Mouse (Mus musculus) liver, postnatal 0 days (tissue): Measurements from ENCODE around the gene Col6a3. TPM values are rescaled to one million over a fixed set of nuclear protein-coding genes. Genes with fewer than 3 reads are reported as not detected.
A peak's percentile ranks its signal among the peaks of the same experiment; 100 is the strongest.

ENCODE experiments used
- ATAC-seq: fragments of 200-750 bp; cut with Nextera tagmentation; 2 replicates; pipeline ENCODE4 v1.8.0; 2017; ENCODE audit warnings: mild to moderate bottlenecking, moderate library complexity
- DNase-seq: peaks from one replicate; pipeline ENCODE4 v3.0.0-alpha.2; 2016
- H3K27ac ChIP-seq: fragments of 300-500 bp; sonication (generic); 2 replicates; pipeline ENCODE4 v1.5.1; 2014; ENCODE audit warnings: antibody characterized with exemption, moderate library complexity, mild to moderate bottlenecking, low read depth
- H3K27me3 ChIP-seq: fragments of 300-500 bp; sonication (generic); 2 replicates; pipeline ENCODE4 v1.6.1; 2014; ENCODE audit warnings: low read length, control low read depth, mixed read lengths; ENCODE audit not compliant: insufficient read depth
- H3K36me3 ChIP-seq: fragments of 300-500 bp; sonication (generic); replicated peaks from 2 replicates; pipeline ENCODE4 v1.6.1; 2014; ENCODE audit warnings: mild to moderate bottlenecking, control low read depth, low read length, moderate library complexity, mixed read lengths; ENCODE audit not compliant: insufficient read depth
- H3K4me1 ChIP-seq: fragments of 300-500 bp; sonication (generic); 2 replicates; pipeline ENCODE4 v1.6.1; 2014; ENCODE audit warnings: antibody characterized with exemption, mild to moderate bottlenecking, control low read depth; ENCODE audit not compliant: insufficient read depth
- H3K4me2 ChIP-seq: fragments of 300-500 bp; sonication (generic); 2 replicates; pipeline ENCODE4 v1.6.1; 2014; ENCODE audit warnings: low read depth, mild to moderate bottlenecking, low read length, moderate library complexity, mixed read lengths
- H3K4me3 ChIP-seq: fragments of 300-500 bp; sonication (generic); 2 replicates; pipeline ENCODE4 v1.5.1; 2014; ENCODE audit warnings: low read depth, low read length
- H3K9ac ChIP-seq: fragments of 300-500 bp; sonication (generic); replicated peaks from 2 replicates; pipeline ENCODE4 v1.6.1; 2014; ENCODE audit warnings: mild to moderate bottlenecking, moderate library complexity
- H3K9me3 ChIP-seq: fragments of 300-500 bp; sonication (generic); 2 replicates; pipeline ENCODE4 v1.6.1; 2016; ENCODE audit warnings: mild to moderate bottlenecking, control low read depth, low read length, mixed read lengths
- CTCF ChIP-seq: sonication (generic); IDR thresholded peaks from 2 replicates; pipeline ENCODE4 v1.5.1; 2016; ENCODE audit warnings: antibody characterized with exemption, low read depth
- EP300 ChIP-seq: IDR thresholded peaks from 2 replicates; pipeline ENCODE4 v1.6.1; 2016; ENCODE audit warnings: antibody characterized with exemption, low read depth, mild to moderate bottlenecking
- WGBS: fragments of 180-500 bp; shearing (Covaris S2); extraction: QIAGEN DNeasy Blood & Tissue Kit; methylation state at CpG from one replicate; pipeline ENCODE4 v1.1.7; 2014; ENCODE audit not compliant: insufficient replicate concordance; 5-methylcytosine and 5-hydroxymethylcytosine counted together
- polyA plus RNA-seq: library from polyadenylated mRNA; unstranded; fragments of >200 nt; fragmentation: Nextera tagmentation; extraction: Ambion mirVana; gene quantifications from 2 replicates; pipeline ENCODE4 v1.2.1, GENCODE M21; 2015

Col6a3 gene
- polyA plus RNA-seq, 1 experiment from 2014 or later, result 5.2 TPM

- H3K36me3 ChIP-seq, result no peaks in the 10 kb centered on the region
- TF ChIP-seq CTCF (no peak), EP300 (no peak)
- ATAC-seq, result no peak
- H3K27me3 ChIP-seq, result no peaks in the 10 kb centered on the region
- 79% methylated on average over 7 of the region's 7 CpGs for WGBS
- DNase-seq, result no peak
- no peaks in the 10 kb centered on the region for H3K9me3 ChIP-seq
- no peaks in the 10 kb centered on the region for H3K4me1 ChIP-seq
- no peak overlapping the region for H3K4me2 ChIP-seq
- H3K9ac ChIP-seq, result no peak overlapping the region
- H3K27ac ChIP-seq, result no peak overlapping the region
- no peak overlapping the region for H3K4me3 ChIP-seq
Measured at GRCm38 (mm10) chr1:90866734-90867133, 23.0 kb upstream of the Col6a3 start.

DNA sequence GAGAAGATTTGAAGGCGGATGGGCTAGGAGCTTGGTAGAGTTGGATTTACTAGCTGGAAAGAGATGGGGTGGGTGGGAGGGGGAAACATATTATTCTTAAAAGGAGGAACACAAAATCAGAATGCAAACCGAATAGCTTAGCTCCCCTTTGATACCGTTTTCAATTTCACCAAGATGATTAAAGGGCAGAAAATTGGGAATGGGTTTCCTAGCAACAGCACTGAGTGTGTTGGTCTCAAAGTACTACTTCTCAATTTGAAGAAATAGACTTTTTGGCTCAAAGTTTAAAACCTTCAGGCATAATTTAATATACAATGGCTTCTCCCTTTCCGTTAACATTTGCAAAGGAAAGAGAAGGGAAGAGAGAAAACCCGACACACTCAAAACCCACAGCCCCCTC, 12.1 kb upstream of the Col6a3 start:
- H3K4me3 ChIP-seq, result no peak overlapping the region
- H3K9me3 ChIP-seq, result no peaks in the 10 kb centered on the region
- DNase-seq, result no peak
- no peak for TF ChIP-seq CTCF
- TF ChIP-seq EP300, result no peak
- H3K4me1 ChIP-seq, result no peaks in the 10 kb centered on the region
- H3K27ac ChIP-seq, result no peak overlapping the region
- no peaks in the 10 kb centered on the region for H3K36me3 ChIP-seq
- H3K9ac ChIP-seq, result no peak overlapping the region
- no peaks in the 10 kb centered on the region for H3K27me3 ChIP-seq
- no peak for ATAC-seq
- WGBS, result 78% methylated on average over 5 of the region's 5 CpGs
- H3K4me2 ChIP-seq, result no peak overlapping the region

GRCm38 (mm10) chr1:90849836-90850235, 6.1 kb upstream of the Col6a3 start:
- TF ChIP-seq EP300 (no peak), CTCF (peak; percentile 54)
- WGBS, result 31% methylated on average over 8 of the region's 8 CpGs
- Histone ChIP-seq H3K9ac (no peak overlapping the region), H3K4me2 (no peak overlapping the region), H3K9me3 (no peaks in the 10 kb centered on the region), H3K27ac (no peak overlapping the region), H3K36me3 (no peaks in the 10 kb centered on the region), H3K27me3 (no peaks in the 10 kb centered on the region), H3K4me3 (no peak overlapping the region), H3K4me1 (no peaks in the 10 kb centered on the region)
- DNase-seq, result no peak
- no peak for ATAC-seq

- no peak overlapping the region for H3K4me3 ChIP-seq
- TF ChIP-seq CTCF (no peak), EP300 (no peak)
- no peaks in the 10 kb centered on the region for H3K36me3 ChIP-seq
- ATAC-seq, result no peak
- H3K4me2 ChIP-seq, result no peak overlapping the region
- WGBS, result 66% methylated on average over 10 of the region's 10 CpGs
- DNase-seq, result no peak
- no peaks in the 10 kb centered on the region for H3K4me1 ChIP-seq
- H3K9ac ChIP-seq, result no peak overlapping the region
- no peaks in the 10 kb centered on the region for H3K27me3 ChIP-seq
- no peak overlapping the region for H3K27ac ChIP-seq
- H3K9me3 ChIP-seq, result no peaks in the 10 kb centered on the region
Measured at GRCm38 (mm10) chr1:90845206-90845605, 1.4 kb upstream of the Col6a3 start.

- no peak overlapping the region for H3K4me3 ChIP-seq
- no peak overlapping the region for H3K27ac ChIP-seq
- DNase-seq, result no peak
- H3K9ac ChIP-seq, result no peak overlapping the region
- peak overlapping the region; percentile 40 for H3K4me2 ChIP-seq
- TF ChIP-seq EP300, result no peak
- TF ChIP-seq CTCF, result no peak
- 62% methylated on average over 9 of the region's 9 CpGs for WGBS
- ATAC-seq, result no peak
- 0 out of 2 replicates have a peak, but pooled peaks cover under 1% of the 10 kb centered on the region for H3K27me3 ChIP-seq
- no peaks in the 10 kb centered on the region for H3K4me1 ChIP-seq
- no peaks in the 10 kb centered on the region for H3K36me3 ChIP-seq
- H3K9me3 ChIP-seq, result no peaks in the 10 kb centered on the region
Measured at GRCm38 (mm10) chr1:90842789-90843587, 783 bp downstream of the Col6a3 start.

DNA sequence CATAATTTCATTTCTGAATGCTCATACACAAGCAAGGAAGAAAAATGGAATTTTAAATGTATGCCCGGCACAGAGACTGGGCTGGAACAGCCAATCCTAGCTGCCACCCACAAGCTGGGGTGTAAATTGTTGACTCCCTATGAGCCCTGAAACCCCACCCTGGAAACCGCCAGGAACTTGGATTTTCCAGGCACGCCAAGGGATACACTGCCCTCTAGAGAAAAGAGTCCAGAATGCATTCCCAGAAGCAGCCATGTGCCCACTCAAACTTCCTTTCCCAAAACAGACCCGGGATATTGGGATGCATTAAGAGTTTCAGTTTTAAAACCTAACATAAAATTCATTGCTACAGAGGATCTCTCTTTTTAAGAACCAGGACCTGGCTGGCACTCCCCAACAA, 3.5 kb downstream of the Col6a3 start:
- H3K4me2 ChIP-seq, result no peak overlapping the region
- no peak overlapping the region for H3K27ac ChIP-seq
- no peak for ATAC-seq
- DNase-seq, result no peak
- H3K9ac ChIP-seq, result no peak overlapping the region
- no peaks in the 10 kb centered on the region for H3K9me3 ChIP-seq
- H3K36me3 ChIP-seq, result no peaks in the 10 kb centered on the region
- 13% methylated on average over 4 of the region's 4 CpGs for WGBS
- no peaks in the 10 kb centered on the region for H3K4me1 ChIP-seq
- H3K4me3 ChIP-seq, result no peak overlapping the region
- no peak for TF ChIP-seq EP300
- TF ChIP-seq CTCF, result peak; percentile 62
- H3K27me3 ChIP-seq, result 0 out of 2 replicates have a peak, but pooled peaks cover 4% of the 10 kb centered on the region
